Mouse (Mus musculus): ENCODE results near the gene Mccc2. TPM values are rescaled to one million over a fixed set of nuclear protein-coding genes. Genes with fewer than 3 reads are reported as not detected.
A peak's percentile ranks its signal among the peaks of the same experiment; 100 is the strongest.

Gene Mccc2
- total RNA-seq, 2 experiments from 2014 or later = 29.3 to 37.4 TPM

DNA sequence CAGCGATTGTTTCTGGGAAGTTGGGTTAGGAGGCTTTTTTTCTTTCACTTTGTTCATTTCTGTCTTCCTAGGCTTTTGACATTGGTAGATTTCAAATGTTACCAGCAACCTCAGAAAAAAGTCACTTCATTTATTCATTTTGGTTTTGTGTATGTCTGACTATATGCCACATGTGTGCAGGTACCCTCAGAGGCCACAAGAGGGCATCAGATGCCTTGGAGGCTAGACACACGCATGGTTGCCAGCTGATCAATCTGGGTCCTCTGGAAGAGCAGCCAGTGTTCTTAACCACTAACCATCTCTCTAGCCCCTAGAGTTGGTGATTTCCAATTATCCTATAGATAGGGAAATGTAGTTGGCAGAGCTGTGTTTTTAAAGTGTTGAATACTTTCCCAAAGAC lies 71.9 kb downstream of the Mccc2 start:
- intact Hi-C loops (cut with DNase I) = no loop called here
- DNase-seq = no peak

DNA sequence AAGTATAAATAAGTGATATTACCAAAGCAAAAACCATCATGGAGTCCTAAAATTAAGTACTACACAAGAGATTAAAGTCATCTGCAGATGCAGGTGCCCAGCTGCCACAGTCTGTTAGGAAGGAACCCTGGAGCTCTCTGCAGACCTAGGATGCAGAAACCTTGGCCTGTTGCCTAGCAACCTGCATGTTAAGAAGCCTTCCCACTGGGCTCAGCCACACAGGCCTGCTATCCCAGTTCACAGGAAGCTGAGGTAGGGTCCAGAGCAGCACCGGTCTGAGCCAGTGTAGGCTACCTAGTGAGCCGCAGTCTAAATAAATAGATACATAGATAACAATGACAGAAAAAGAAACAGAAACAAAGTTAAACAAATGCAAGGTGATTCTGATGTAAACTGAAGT lies 74.8 kb downstream of the Mccc2 start:
- intact Hi-C loops (cut with DNase I) = no loop called here
- no peak for DNase-seq

DNA sequence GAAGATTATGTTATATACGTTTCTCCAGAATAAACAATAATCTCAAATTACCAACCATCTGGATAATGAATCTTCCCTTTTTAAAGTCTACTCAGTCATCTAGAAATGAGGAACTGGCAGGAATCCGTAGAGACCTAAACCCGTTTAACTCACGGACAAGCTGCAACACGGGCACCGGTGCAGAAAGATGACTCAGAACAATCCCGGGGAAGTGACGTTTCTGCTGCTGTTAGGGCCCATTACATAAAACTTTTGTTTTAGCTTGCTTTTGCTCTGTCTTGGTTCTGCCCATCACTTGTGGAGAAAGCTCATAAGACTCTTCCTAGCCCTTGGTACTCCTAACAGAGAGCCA lies 76.1 kb downstream of the Mccc2 start:
- intact Hi-C loops (cut with DNase I) = no loop called here

DNA sequence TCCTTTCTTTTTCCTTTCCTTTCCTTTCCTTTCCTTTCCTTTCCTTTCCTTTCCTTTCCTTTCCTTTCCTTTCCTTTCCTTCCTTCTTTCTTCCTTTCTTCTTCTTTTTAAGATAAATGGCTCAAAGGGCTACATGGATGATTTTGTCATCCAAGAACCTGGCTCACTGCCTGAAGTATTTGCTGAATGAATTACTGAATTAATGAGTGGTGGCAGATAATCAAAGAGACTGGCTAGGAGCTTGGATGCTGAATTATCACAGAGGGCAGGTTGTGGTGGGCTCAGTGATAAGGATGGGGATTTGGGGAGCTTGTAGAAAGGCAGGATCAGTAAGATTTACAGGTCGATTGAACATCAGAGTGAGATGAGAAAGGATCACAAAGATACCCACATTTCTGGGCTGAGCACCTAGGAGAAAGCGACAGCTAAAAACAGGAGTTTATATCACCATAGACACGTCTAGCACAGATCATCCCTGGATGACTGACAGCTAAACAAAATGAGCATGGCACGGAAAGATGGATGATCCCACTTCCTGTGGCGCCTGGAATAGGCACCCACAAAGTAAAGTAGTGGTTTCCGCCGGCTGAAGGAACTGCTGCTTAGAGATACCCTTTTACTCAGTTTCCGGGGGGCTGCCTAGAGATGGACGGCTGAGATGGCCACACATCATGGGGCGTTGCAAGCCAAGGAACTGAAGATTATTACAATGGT lies 76.7 kb downstream of the Mccc2 start:
- intact Hi-C loops (cut with DNase I) = no loop called here
- no peak for DNase-seq

More for the DNA sequence above, 76.1 kb downstream of the Mccc2 start:
- no peak for DNase-seq

GRCm38 (mm10) chr13:99937741-99938140 lies 77.7 kb downstream of the Mccc2 start:
- intact Hi-C loops (cut with DNase I) = no loop called here
- no peak for DNase-seq

- intact Hi-C loops (cut with DNase I) = no loop called here
- no peak for DNase-seq
Observed at GRCm38 (mm10) chr13:99932406-99932805, 83.0 kb downstream of the Mccc2 start.

- intact Hi-C loops (cut with DNase I) = no loop called here
- DNase-seq = no peak
Observed at GRCm38 (mm10) chr13:99931502-99931901, 83.9 kb downstream of the Mccc2 start.

DNA sequence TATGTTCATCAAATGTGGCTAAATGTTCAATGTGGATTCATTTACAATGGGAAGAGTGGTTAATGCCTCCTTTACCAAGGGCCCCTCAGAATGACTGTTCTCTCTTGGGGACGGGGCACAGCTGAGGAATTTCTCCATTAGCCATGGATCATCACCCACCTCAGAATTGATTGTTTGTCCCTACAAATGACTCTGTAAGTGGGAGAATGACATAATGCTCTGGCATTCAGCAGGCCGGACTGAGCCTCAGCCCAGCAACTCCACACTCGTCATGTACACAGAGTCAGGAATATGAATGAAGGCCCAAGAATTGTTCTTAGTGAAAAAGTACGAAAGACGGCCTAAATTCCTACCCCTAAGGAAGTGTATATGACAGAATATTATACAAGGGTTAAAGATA lies 89.2 kb downstream of the Mccc2 start:
- intact Hi-C loops (cut with DNase I) = no loop called here

DNA sequence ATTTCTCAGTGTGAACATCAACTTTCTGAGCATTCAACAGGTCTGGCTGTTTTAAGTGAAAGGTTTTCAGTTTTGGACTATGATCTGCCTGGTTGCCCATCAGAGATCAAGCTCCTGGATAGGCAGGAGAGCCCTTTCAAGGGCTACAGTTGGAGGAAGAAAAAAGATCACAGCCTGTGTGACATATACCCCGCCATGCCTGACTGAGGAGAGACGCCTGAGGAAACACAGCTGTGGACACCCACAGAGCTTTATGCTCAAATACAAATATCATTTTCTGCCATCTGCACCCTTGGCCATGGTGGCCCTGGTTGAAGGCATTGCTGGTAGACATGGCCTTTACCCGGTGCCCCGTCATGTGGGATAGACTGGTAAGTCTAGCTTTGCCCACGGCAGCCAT lies 99.8 kb downstream of the Mccc2 start:
- DNase-seq = no peak
- intact Hi-C loops (cut with DNase I) = no loop called here

More for the DNA sequence above, 89.2 kb downstream of the Mccc2 start:
- no peak for DNase-seq

GRCm38 (mm10) chr13:99900965-99901364 lies 114.5 kb downstream of the Mccc2 start, which contains the start of gene Cartpt:
Cartpt (minus strand) TSS chr13:99901091.
- intact Hi-C loops (cut with DNase I) = no loop called here
- no peak for DNase-seq

DNA sequence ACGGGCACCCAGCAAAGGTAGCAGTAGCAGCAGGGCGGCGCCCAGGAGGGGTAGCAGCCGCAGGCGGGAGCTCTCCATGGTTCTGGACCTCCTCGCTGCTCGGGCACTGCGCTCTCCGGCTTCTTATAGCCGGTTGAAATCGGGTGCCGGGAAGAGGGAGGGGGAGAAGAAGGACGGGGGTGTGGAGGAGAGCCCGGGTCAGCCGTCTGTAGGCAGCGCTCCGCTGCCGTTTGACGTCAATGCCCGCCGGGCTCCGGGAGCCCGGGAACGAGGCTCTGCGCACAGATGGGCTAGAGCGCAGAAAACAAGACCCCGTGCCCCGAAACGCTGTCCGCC lies 114.9 kb downstream of the Mccc2 start:
- intact Hi-C loops (cut with DNase I) = no loop called here
- peak in 1 of 2 experiments; percentile 13 for DNase-seq

GRCm38 (mm10) chr13:99899670-99900556 lies 115.5 kb downstream of the Mccc2 start:
- DNase-seq = no peak
- intact Hi-C loops (cut with DNase I) = no loop called here

DNA sequence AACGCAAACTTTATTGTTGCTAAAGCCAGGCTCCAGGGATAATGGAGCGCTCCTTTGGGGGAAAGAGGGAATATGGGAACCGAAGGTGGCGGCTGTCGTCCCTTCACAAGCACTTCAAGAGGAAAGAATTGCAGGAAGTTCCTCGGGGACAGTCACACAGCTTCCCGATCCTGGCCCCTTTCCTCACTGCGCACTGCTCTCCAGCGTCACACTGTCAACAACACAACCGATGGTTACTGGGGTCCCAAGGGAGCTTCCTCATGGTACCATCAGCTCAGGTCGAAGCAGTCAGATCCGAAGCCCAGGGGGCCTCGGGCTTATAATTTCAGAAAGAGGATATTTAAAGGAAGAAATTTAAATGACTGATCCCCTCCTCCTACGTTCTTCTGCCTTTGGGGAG lies 116.6 kb downstream of the Mccc2 start:
- DNase-seq = no peak
- intact Hi-C loops (cut with DNase I) = no loop called here

Other genes starting within 250 kb of the Mccc2 start
- not detected for gene Cartpt, start 114.5 kb downstream of the Mccc2 start, total RNA-seq (2021)
- gene Bdp1, start 88.4 kb upstream of the Mccc2 start, total RNA-seq (2021) = 10 to 100 TPM; 12.8 to 16.4 TPM
- 1 to 10 TPM; 6.6 to 7.9 TPM for gene Serf1, start 92.4 kb upstream of the Mccc2 start, total RNA-seq (2021)
- 10 to 100 TPM; 12.2 to 15.2 TPM for gene Smn1, start 109.2 kb upstream of the Mccc2 start, total RNA-seq (2021)
- under 1 TPM; 0.10 TPM for gene Naip2, start 186.5 kb upstream of the Mccc2 start, total RNA-seq (2021)
- gene Naip5, start 230.7 kb upstream of the Mccc2 start, total RNA-seq (2021) = under 1 TPM; 0.08 to 0.15 TPM

Data from gastrocnemius, postnatal 36 days (tissue).